Mouse (Mus musculus): Measurements from ENCODE around the gene Diaph2. TPM values are rescaled to one million over a fixed set of nuclear protein-coding genes. Genes with fewer than 3 reads are reported as not detected.

The Diaph2 gene
- polyA plus RNA-seq, 1 experiment from 2014 or later, result 5.8 TPM

DNA sequence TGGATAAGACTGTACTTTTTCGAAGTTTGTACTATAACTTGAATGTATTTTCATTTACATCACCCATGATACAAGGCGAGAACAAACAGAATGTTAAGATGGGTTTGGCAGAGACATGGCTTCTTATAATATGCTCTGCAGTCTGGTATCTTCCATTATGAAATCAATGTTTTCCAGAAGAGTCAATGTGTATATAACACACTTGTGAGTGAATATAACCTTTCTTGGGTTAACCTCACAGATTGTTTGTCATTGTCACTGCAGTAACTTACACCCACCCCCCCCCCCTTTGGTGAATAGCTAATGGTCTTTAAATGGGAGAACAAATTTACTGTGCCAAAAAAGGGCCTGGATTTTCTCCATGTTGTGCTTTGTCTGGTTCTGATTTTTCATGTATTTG is 13.1 kb downstream of the Diaph2 start:
- no peak for ATAC-seq (ENCODE audit: low FRiP score, low TSS enrichment)
- no peak overlapping the region for H3K4me2 ChIP-seq (replicated peaks; ENCODE audit: low read depth)
- H3K36me3 ChIP-seq (ENCODE audit: control insufficient read depth, insufficient read depth, low read length), result no peaks in the 10 kb centered on the region
- H3K27me3 ChIP-seq (ENCODE audit: control insufficient read depth, insufficient read depth, low read length), result no peaks in the 10 kb centered on the region
- no peak overlapping the region for H3K27ac ChIP-seq (replicated peaks)
- TF ChIP-seq CTCF (IDR thresholded peaks at IDR 0.05; ENCODE audit: low read depth), result no peak
- H3K4me3 ChIP-seq (ENCODE audit: low read depth, low read length), result no peak overlapping the region
- no peaks in the 10 kb centered on the region for H3K4me1 ChIP-seq (replicated peaks; ENCODE audit: control insufficient read depth, insufficient read depth)
- no peak for DNase-seq (ENCODE audit: low spot score)
- H3K9ac ChIP-seq (ENCODE audit: low read length), result no peak overlapping the region
- WGBS, result 87% methylated on average over 2 of the region's 2 CpGs
- no peaks in the 10 kb centered on the region for H3K9me3 ChIP-seq (ENCODE audit: control insufficient read depth, low read length)

DNA sequence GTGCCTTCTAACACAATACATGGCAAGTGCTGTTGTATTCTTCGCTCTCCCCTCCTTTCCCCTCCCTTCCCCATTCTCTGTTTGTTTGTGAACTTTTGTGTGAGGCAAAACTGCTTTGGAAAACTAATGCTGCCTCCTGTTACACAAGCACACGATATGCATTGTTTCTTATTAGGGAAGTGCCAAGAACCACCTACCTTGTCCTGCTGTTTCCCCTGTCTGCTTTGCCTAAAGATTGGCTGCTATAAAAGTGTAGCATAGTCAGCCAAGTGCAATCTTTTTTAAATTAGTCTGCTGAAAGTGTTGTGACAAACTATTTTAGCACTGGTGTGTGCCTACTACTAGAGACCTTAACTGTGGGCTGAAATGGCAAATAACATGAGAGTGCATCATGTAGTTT is 15.8 kb downstream of the Diaph2 start:
- H3K4me3 ChIP-seq (ENCODE audit: low read depth, low read length), result no peak overlapping the region
- ATAC-seq (ENCODE audit: low FRiP score, low TSS enrichment), result no peak
- no peak for TF ChIP-seq CTCF (IDR thresholded peaks at IDR 0.05; ENCODE audit: low read depth)
- no peak for TF ChIP-seq EP300 (optimal IDR thresholded peaks at IDR 0.05)
- H3K9me3 ChIP-seq (ENCODE audit: control insufficient read depth, low read length), result no peaks in the 10 kb centered on the region
- WGBS, result 67% methylated on average over 2 of the region's 2 CpGs
- no peaks in the 10 kb centered on the region for H3K27me3 ChIP-seq (ENCODE audit: control insufficient read depth, insufficient read depth, low read length)
- H3K4me2 ChIP-seq (replicated peaks; ENCODE audit: low read depth), result no peak overlapping the region
- no peak overlapping the region for H3K27ac ChIP-seq (replicated peaks)
- no peak for DNase-seq (ENCODE audit: low spot score)
- no peaks in the 10 kb centered on the region for H3K4me1 ChIP-seq (replicated peaks; ENCODE audit: control insufficient read depth, insufficient read depth)
- H3K9ac ChIP-seq (ENCODE audit: low read length), result no peak overlapping the region
- no peaks in the 10 kb centered on the region for H3K36me3 ChIP-seq (ENCODE audit: control insufficient read depth, insufficient read depth, low read length)

DNA sequence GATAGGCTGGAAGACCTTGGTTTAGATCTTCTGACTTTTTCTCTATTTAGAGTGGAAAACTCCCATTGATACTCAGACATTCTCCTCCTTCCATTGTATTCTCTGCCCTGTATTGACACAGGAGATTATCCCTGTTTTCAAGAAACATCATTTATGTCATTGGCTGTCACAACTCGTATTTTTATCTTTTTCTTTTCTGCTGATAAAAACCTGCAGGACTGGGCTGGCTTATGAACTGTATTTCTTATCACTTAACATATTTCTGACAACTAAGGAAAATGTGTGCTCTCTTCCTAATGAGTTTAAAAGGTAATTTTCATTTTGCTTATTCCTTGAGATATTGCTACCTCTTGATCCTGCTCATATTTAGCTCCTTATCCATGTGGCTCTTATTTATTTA is 17.3 kb downstream of the Diaph2 start:
- Histone ChIP-seq H3K4me2 (replicated peaks; ENCODE audit: low read depth) (no peak overlapping the region), H3K36me3 (ENCODE audit: control insufficient read depth, insufficient read depth, low read length) (no peaks in the 10 kb centered on the region), H3K9ac (ENCODE audit: low read length) (no peak overlapping the region), H3K4me3 (ENCODE audit: low read depth, low read length) (no peak overlapping the region), H3K9me3 (ENCODE audit: control insufficient read depth, low read length) (no peaks in the 10 kb centered on the region), H3K27ac (replicated peaks) (no peak overlapping the region), H3K27me3 (ENCODE audit: control insufficient read depth, insufficient read depth, low read length) (no peaks in the 10 kb centered on the region), H3K4me1 (replicated peaks; ENCODE audit: control insufficient read depth, insufficient read depth) (no peaks in the 10 kb centered on the region)
- 50% methylated on average over 1 of the region's 1 CpGs for WGBS
- TF ChIP-seq EP300 (optimal IDR thresholded peaks at IDR 0.05), result no peak
- TF ChIP-seq CTCF (IDR thresholded peaks at IDR 0.05; ENCODE audit: low read depth), result no peak
- ATAC-seq (ENCODE audit: low FRiP score, low TSS enrichment) (no peak), DNase-seq (ENCODE audit: low spot score) (no peak)

DNA sequence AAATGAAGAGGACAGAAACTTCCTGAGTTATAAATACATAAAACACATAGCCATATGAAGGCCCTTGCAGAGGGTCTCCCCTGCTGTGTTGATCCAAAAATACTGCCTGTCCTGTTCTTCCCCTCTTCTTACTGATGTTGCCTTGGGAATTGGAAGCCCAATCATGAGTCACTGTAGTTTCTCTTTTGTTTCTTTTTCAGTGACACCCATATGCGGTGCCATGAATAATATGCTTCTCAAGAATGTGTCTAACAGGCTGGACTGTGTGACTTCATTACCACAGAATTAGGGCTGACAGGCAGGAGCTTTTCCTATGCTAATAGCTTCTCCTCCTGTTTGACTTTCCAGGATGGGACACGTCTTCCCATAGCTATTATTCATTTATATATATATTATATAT is 21.1 kb downstream of the Diaph2 start:
- Histone ChIP-seq H3K27ac (replicated peaks) (no peak overlapping the region), H3K27me3 (ENCODE audit: control insufficient read depth, insufficient read depth, low read length) (no peaks in the 10 kb centered on the region), H3K36me3 (ENCODE audit: control insufficient read depth, insufficient read depth, low read length) (no peaks in the 10 kb centered on the region), H3K9ac (ENCODE audit: low read length) (no peak overlapping the region), H3K4me3 (ENCODE audit: low read depth, low read length) (no peak overlapping the region), H3K4me2 (replicated peaks; ENCODE audit: low read depth) (no peak overlapping the region), H3K9me3 (ENCODE audit: control insufficient read depth, low read length) (no peaks in the 10 kb centered on the region), H3K4me1 (replicated peaks; ENCODE audit: control insufficient read depth, insufficient read depth) (no peaks in the 10 kb centered on the region)
- TF ChIP-seq EP300 (optimal IDR thresholded peaks at IDR 0.05) (no peak), CTCF (IDR thresholded peaks at IDR 0.05; ENCODE audit: low read depth) (no peak)
- ATAC-seq (ENCODE audit: low FRiP score, low TSS enrichment) (no peak), DNase-seq (ENCODE audit: low spot score) (no peak)
- WGBS, result 31% methylated on average over 2 of the region's 2 CpGs

DNA sequence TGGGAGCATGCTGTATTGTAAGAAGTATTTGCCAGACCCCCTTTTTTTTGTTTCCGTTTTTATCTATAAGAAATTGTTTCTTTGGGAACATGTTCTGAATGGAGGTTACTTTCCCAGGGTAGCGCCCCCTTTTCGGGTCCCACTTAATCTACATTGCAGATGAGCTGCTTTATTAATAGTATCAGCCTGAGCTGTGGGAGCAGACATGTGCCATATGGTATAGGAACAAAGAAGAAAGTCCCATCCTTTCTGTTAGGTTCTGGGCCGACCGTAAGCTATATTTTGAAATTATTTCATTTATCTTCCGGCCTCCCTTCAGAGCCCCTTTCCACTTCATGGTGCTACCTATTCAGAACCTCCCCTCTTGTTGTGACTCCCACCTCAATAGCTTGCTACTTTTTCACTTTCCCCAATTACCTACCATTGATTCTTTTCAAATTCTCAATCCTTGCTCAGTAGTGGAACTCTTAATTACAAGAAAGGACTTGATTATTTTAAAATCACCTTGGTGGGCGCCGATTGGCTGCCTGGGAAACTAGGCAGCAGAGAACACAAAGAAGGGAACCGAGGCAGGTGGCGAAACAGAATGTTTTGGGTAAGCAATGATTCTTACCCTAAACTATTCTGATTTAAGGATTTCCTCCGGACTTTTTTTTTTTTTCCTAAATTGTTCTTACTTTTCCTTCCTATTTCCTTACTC is 24.2 kb downstream of the Diaph2 start:
- ATAC-seq (ENCODE audit: low FRiP score, low TSS enrichment) (no peak), DNase-seq (ENCODE audit: low spot score) (no peak)
- Histone ChIP-seq H3K9me3 (ENCODE audit: control insufficient read depth, low read length) (no peaks in the 10 kb centered on the region), H3K4me1 (replicated peaks; ENCODE audit: control insufficient read depth, insufficient read depth) (no peaks in the 10 kb centered on the region), H3K9ac (ENCODE audit: low read length) (no peak overlapping the region), H3K4me2 (replicated peaks; ENCODE audit: low read depth) (no peak overlapping the region), H3K27me3 (ENCODE audit: control insufficient read depth, insufficient read depth, low read length) (no peaks in the 10 kb centered on the region), H3K27ac (replicated peaks) (no peak overlapping the region), H3K4me3 (ENCODE audit: low read depth, low read length) (no peak overlapping the region), H3K36me3 (ENCODE audit: control insufficient read depth, insufficient read depth, low read length) (no peaks in the 10 kb centered on the region)
- whole genome bisulfite sequencing, result 84% methylated on average over 11 of the region's 11 CpGs
- TF ChIP-seq EP300 (optimal IDR thresholded peaks at IDR 0.05), result no peak
- TF ChIP-seq CTCF (IDR thresholded peaks at IDR 0.05; ENCODE audit: low read depth), result no peak

DNA sequence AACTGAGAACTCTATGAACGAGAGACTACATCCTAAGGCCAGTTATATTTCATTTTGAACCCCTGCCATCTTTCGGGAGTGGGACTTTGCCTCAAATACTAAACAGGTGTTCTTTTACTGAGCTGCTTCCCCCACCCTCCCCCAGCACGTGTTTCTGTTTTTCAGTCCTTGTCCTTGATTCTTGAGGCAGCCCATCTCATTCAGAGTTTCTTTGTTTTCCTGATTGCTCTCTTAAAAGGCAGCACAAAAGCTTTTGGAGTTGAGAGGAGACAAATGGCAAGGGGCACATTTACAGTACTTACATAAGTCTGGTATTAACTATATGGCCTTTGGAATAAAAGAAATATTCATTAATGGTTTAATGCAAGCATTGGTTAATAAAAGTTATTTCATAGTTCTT is 24.9 kb downstream of the Diaph2 start:
- Histone ChIP-seq H3K4me3 (ENCODE audit: low read depth, low read length) (no peak overlapping the region), H3K27ac (replicated peaks) (no peak overlapping the region), H3K9ac (ENCODE audit: low read length) (no peak overlapping the region), H3K36me3 (ENCODE audit: control insufficient read depth, insufficient read depth, low read length) (no peaks in the 10 kb centered on the region), H3K4me1 (replicated peaks; ENCODE audit: control insufficient read depth, insufficient read depth) (no peaks in the 10 kb centered on the region), H3K27me3 (ENCODE audit: control insufficient read depth, insufficient read depth, low read length) (no peaks in the 10 kb centered on the region), H3K9me3 (ENCODE audit: control insufficient read depth, low read length) (no peaks in the 10 kb centered on the region), H3K4me2 (replicated peaks; ENCODE audit: low read depth) (no peak overlapping the region)
- DNase-seq (ENCODE audit: low spot score), result no peak
- WGBS, result 55% methylated on average over 3 of the region's 3 CpGs
- no peak for ATAC-seq (ENCODE audit: low FRiP score, low TSS enrichment)
- no peak for TF ChIP-seq EP300 (optimal IDR thresholded peaks at IDR 0.05)
- no peak for TF ChIP-seq CTCF (IDR thresholded peaks at IDR 0.05; ENCODE audit: low read depth)
